Mouse (Mus musculus) 416B (cell line): Measurements from ENCODE around the gene Nxpe2.

Source experiments
- DNase-seq: peaks from one replicate; pipeline ENCODE4 v3.0.0; 2011; ENCODE audit warnings: low read depth

Nxpe2 gene

GRCm38 (mm10) chr9:48298983-48299382 is 54.3 kb downstream of the Nxpe2 start:
- DNase-seq: no peak

- DNase-seq: no peak
These were observed 58.5 kb downstream of the Nxpe2 start for GRCm38 (mm10) chr9:48294754-48295153.

GRCm38 (mm10) chr9:48290281-48290680 is 63.0 kb downstream of the Nxpe2 start:
- DNase-seq: no peak

- no peak for DNase-seq
These were observed 69.0 kb downstream of the Nxpe2 start for GRCm38 (mm10) chr9:48284221-48284620.

- DNase-seq: no peak
These were observed 76.4 kb downstream of the Nxpe2 start for GRCm38 (mm10) chr9:48276831-48277230.
